Mouse (Mus musculus) limb, embryonic 14.5 days (tissue): ENCODE measurements around the gene Gm17374. TPM values are rescaled to one million over a fixed set of nuclear protein-coding genes. Genes with fewer than 3 reads are reported as not detected.
"Not testable (repeated sequence)": the region's sequence is repeated elsewhere in the genome, so short reads cannot be mapped to it uniquely, and the experiment has no call there.

Source experiments
- ATAC-seq: fragments of 200-750 bp; cut with Nextera tagmentation; 2 replicates; pipeline ENCODE4 v1.8.0; 2017; ENCODE audit warnings: low read depth, moderate number of reproducible peaks, moderate TSS enrichment; ENCODE audit not compliant: low FRiP score
- DNase-seq: peaks from one replicate; pipeline ENCODE4 v3.0.0-alpha.2; 2015; ENCODE audit warnings: low spot score
- H3K27ac ChIP-seq: fragments of 300-500 bp; sonication (generic); replicated peaks from 2 replicates; pipeline ENCODE4 v1.5.1; 2014; ENCODE audit warnings: low read depth, mild to moderate bottlenecking, low read length, moderate library complexity, mixed read lengths
- H3K27me3 ChIP-seq: fragments of 300-500 bp; sonication (generic); 2 replicates; pipeline ENCODE4 v1.6.1; 2014; ENCODE audit warnings: low read length, mixed read lengths; ENCODE audit not compliant: control insufficient read depth, insufficient read depth
- H3K36me3 ChIP-seq: fragments of 300-500 bp; sonication (generic); 2 replicates; pipeline ENCODE4 v1.6.1; 2014; ENCODE audit warnings: mild to moderate bottlenecking, low read length, moderate library complexity, mixed read lengths; ENCODE audit not compliant: control insufficient read depth, insufficient read depth
- H3K4me1 ChIP-seq: fragments of 300-500 bp; sonication (generic); 2 replicates; pipeline ENCODE4 v1.6.1; 2014; ENCODE audit warnings: antibody characterized with exemption, low read length, mixed read lengths; ENCODE audit not compliant: control insufficient read depth, insufficient read depth
- H3K4me2 ChIP-seq: fragments of 300-500 bp; sonication (generic); replicated peaks from 2 replicates; pipeline ENCODE4 v1.6.1; 2014; ENCODE audit warnings: low read depth, mild to moderate bottlenecking, low read length, moderate library complexity; ENCODE audit not compliant: severe bottlenecking
- H3K4me3 ChIP-seq: fragments of 300-500 bp; sonication (generic); replicated peaks from 2 replicates; pipeline ENCODE4 v1.5.1; 2014; ENCODE audit warnings: low read length
- H3K9ac ChIP-seq: fragments of 300-500 bp; sonication (generic); 2 replicates; pipeline ENCODE4 v1.6.1; 2014; ENCODE audit warnings: mild to moderate bottlenecking, low read depth, low read length, moderate library complexity; ENCODE audit not compliant: severe bottlenecking
- H3K9me3 ChIP-seq: fragments of 300-500 bp; sonication (generic); 2 replicates; pipeline ENCODE4 v1.6.1; 2016; ENCODE audit warnings: low read length; ENCODE audit not compliant: control insufficient read depth
- POLR2A ChIP-seq: fragments of 200-500 bp; IDR thresholded peaks from 2 replicates; pipeline ENCODE4 v1.8.0; 2012; ENCODE audit warnings: inconsistent platforms, mild to moderate bottlenecking, moderate library complexity, borderline replicate concordance; ENCODE audit not compliant: insufficient read depth, insufficient read length; ENCODE audit errors: extremely low read depth
- WGBS: fragments of 180-500 bp; shearing (Covaris S2); extraction: QIAGEN DNeasy Blood & Tissue Kit; methylation state at CpG from one replicate; pipeline ENCODE4 v1.1.7; 2014; 5-methylcytosine and 5-hydroxymethylcytosine counted together
- polyA plus RNA-seq, 2 experiments: library from polyadenylated mRNA; depleted of rRNA in 1 of 2; stranded (reverse) in 1 of 2; unstranded in 1 of 2; fragments of >200 nt; fragmentation: Nextera tagmentation in 1 of 2; extraction: Ambion mirVana in 1 of 2; gene quantifications; 2 replicates each; pipeline versions ENCODE4 v1.2.1 to v1.2.3; 2012 to 2014

Gene Gm17374
- polyA plus RNA-seq, 2 experiments, result not detected

DNA sequence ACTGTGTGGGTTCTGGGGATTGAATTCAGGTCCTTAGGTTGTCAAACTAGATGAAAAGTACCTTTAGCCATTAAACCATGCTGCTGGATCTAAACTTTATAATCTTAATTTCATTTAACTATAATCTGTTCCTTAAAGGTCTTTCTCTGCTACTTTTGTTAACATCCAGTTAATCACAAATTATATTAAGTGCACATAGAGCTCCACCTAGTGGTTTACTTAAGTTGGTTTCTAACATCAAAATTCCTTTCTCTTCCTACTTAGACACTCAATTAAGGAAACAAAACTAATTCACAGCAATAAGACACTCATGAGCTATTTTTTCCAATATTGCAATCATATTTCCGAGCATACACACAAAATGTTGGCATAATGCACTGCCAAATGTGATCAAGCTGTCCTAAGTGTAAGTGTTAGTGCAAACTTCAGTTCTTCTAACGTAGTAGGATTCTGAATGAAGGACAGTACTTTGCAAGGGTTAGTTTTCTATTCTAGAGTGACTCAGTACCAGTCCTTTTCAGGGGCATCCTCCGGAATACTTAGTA is 7.4 kb downstream of the Gm17374 start:
- WGBS, result 85% methylated on average over 3 of the region's 3 CpGs
- Histone ChIP-seq H3K27me3 (no peaks in the 10 kb centered on the region), H3K27ac (no peak overlapping the region), H3K4me1 (no peaks in the 10 kb centered on the region), H3K4me3 (no peak overlapping the region), H3K9ac (no peak overlapping the region), H3K4me2 (no peak overlapping the region), H3K36me3 (peaks cover 52% of the 10 kb centered on the region), H3K9me3 (no peaks in the 10 kb centered on the region)
- ATAC-seq (no peak), DNase-seq (peak; percentile 81)
- TF ChIP-seq POLR2A, result no peak

DNA sequence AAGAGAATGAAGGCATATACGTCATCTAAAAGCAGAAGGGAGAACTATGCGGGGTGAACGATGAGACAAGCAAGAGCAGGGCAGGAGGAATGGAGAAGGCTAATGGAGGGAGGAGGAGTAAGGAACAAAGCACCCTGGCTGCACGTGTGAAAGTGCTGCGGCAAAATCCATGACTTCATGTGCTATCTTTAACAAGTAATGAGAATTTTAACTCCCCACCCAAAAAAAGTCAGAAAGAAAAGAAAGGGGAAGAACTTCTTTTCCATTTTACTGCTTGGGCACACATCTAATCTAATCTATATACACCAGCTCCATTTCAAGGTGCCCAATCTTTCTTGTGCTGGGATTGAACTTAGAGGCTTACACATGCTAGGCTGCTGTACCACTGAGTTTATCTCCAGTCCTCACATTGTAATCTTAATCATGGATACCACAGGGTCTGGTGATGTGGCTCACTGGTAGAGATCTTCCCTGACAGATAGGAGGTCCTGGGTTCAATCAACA is 11.6 kb downstream of the Gm17374 start:
- no peak overlapping the region for H3K9ac ChIP-seq
- no peak for DNase-seq
- no peaks in the 10 kb centered on the region for H3K4me1 ChIP-seq
- H3K9me3 ChIP-seq, result no peaks in the 10 kb centered on the region
- H3K4me3 ChIP-seq, result no peak overlapping the region
- no peak for TF ChIP-seq POLR2A
- 92% methylated on average over 5 of the region's 5 CpGs for WGBS
- ATAC-seq, result no peak
- H3K27me3 ChIP-seq, result no peaks in the 10 kb centered on the region
- H3K36me3 ChIP-seq, result peaks cover 45% of the 10 kb centered on the region
- no peak overlapping the region for H3K27ac ChIP-seq
- H3K4me2 ChIP-seq, result no peak overlapping the region

DNA sequence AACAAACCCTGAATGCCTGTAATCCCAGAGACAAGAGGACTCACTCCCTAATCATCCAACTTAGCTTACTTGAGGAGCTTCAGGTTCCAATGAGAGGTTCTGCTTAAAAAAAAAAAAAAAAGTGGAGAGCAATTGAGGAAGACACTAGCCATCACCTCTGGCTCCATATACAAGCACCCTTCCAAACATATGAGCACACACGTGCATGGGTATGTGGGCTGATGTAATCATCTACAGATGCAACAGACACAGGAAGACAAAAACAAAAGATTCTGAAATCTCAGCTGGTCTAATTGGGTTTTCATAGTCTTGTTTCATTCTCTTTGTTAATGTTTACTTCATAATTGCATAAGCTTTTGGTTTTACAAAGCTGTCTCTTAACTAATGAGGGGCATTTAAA is 17.2 kb downstream of the Gm17374 start:
- no peak overlapping the region for H3K4me2 ChIP-seq
- ATAC-seq (no peak), DNase-seq (no peak)
- no peak overlapping the region for H3K27ac ChIP-seq
- no peaks in the 10 kb centered on the region for H3K27me3 ChIP-seq
- no peak overlapping the region for H3K9ac ChIP-seq
- H3K4me1 ChIP-seq, result peaks cover 8% of the 10 kb centered on the region; the same call in 1 of the 2 replicates
- H3K9me3 ChIP-seq, result no peaks in the 10 kb centered on the region
- TF ChIP-seq POLR2A, result no peak
- H3K4me3 ChIP-seq, result peak overlapping the region; percentile 90; the same call in 1 of the 2 replicates
- 80% methylated on average over 1 of the region's 1 CpGs for WGBS
- H3K36me3 ChIP-seq, result peaks cover 20% of the 10 kb centered on the region

DNA sequence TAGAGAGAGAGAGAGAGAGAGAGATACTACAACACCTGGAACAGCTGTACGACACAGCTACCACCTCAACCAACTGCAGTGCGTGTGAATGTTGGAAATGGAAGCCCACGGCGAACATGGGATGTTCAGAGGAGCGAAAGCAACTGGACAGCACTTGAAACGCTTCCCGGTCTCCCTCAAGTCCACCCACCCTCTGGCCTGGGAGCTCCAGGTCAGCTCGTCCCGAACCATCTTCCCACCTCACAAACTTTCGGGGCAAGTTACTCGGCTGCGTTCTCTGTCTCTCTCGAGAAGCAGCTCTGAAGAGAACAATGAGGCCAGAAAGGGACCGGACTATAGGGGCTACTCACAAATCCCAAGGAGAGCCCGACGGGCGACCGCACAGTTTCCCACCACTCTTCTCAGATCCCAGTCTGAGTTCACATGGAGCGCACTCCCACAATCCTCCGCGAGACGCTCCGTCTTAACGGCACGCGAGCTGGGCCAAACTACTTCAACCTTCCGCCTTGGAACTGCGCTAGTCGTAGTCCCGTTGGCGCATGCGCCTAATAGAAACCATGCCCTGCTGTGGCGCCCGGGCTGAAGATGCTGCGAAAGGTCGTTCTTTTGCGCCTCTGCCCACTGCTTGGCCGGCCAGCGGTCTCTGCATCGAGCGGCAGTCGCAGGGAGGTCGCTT is 18.4 kb downstream of the Gm17374 start, which contains the start of the genes Esf1 and Ndufaf5:
TSS of gene Esf1 (minus strand) at position 438 of the 676 bp plus-strand sequence.
TSS of gene Ndufaf5 (plus strand) at position 523 of the 676 bp plus-strand sequence.
- peak within 1 kb of the TSS; percentile 84 for H3K9ac ChIP-seq
- H3K36me3 ChIP-seq, result peaks cover 12% of the 10 kb centered on the region

DNA sequence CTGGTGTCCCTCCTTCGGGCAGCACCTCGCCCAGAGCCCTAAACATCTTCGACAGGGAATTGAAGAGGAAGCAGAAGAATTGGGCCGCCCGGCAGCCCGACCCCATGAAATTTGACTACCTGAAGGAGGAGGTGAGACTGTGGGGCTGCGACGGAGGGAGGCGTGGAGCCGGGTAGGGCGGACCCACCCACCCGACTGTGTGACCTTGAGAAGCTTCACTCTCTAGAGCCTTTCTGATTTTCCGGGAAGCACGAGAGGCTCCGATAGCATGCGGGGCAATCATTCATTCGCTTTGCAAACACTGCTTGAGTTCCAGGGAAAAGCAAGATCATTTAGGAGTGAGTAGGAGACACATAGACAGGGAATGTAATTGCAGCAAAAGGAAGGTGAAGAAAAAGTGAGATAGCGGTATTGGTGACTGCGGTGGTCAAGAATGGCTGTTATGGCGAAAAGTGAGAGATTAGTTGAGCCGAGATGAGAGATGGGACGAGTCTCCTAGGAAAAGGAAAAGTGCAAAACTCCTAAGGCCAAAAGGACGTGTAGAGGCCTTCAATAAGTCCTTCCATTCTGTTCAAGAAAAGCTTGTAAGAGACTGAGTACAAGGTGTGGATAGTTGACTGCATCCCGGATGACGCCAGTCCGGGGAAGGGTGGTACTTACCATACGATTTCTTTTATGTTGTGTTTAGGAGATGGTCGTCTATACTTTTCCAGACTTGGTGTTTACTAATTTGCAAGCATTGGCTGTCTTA is 19.1 kb downstream of the Gm17374 start:
- peak; percentile 39 for DNase-seq
- Histone ChIP-seq H3K4me3 (peak overlapping the region; percentile 90), H3K9ac (peak overlapping the region; percentile 84), H3K9me3 (no peaks in the 10 kb centered on the region), H3K27ac (peak overlapping the region; percentile 72), H3K4me2 (peak overlapping the region; percentile 55), H3K4me1 (peaks cover 8% of the 10 kb centered on the region; the same call in 1 of the 2 replicates), H3K36me3 (peaks cover 10% of the 10 kb centered on the region), H3K27me3 (no peaks in the 10 kb centered on the region)
- TF ChIP-seq POLR2A, result no peak
- 7% methylated on average over 28 of the region's 28 CpGs for WGBS
- ATAC-seq, result peak; percentile 90

More for the DNA sequence above, 18.4 kb downstream of the Gm17374 start, which contains the start of the genes Esf1 and Ndufaf5:
- peak; percentile 99 for ATAC-seq
- peak; percentile 99 for DNase-seq
- no peaks in the 10 kb centered on the region for H3K9me3 ChIP-seq
- peak within 1 kb of the TSS; percentile 55 for H3K4me2 ChIP-seq
- peaks cover 8% of the 10 kb centered on the region; the same call in 1 of the 2 replicates for H3K4me1 ChIP-seq
- WGBS, result under 1% methylated on average over 43 of the region's 43 CpGs
- peak within 1 kb of the TSS; percentile 72 for H3K27ac ChIP-seq
- peak within 1 kb of the TSS; percentile 90 for H3K4me3 ChIP-seq
- TF ChIP-seq POLR2A, result peak; percentile 73; the same call in 1 of the 2 replicates
- no peaks in the 10 kb centered on the region for H3K27me3 ChIP-seq

DNA sequence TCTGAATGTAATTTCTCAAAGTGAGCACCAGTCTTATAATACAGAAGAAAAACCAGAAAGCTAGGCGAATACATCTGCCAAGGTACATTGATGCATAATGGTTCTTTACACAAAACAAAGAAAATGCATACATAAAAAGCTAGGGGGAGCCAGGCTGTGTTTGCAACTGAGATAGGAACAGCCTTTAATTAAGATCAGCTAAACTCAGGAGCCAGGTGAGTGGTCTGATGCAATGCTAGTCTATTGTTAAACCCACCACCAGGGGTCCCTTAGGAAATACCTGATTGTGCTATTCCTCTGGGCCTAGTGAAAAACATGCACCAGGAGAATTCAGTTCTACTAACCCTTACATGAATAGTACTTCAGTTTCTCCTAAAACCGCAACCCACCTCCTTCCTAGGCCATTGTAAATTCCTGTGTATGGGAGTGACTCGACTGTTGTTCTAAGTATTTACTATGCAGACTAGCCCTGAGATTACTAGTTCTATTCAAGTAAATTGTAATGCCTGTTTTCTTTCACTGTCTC is 33.9 kb downstream of the Gm17374 start:
- not testable (repeated sequence) for H3K27me3 ChIP-seq, ATAC-seq, H3K9me3 ChIP-seq, DNase-seq, H3K27ac ChIP-seq, H3K9ac ChIP-seq, H3K4me1 ChIP-seq, H3K4me2 ChIP-seq, H3K4me3 ChIP-seq
- peaks cover 49% of the 10 kb centered on the region for H3K36me3 ChIP-seq
- 87% methylated on average over 3 of the region's 3 CpGs for WGBS
